Mouse (Mus musculus): Measurements from ENCODE around the gene Lgmn. TPM values are rescaled to one million over a fixed set of nuclear protein-coding genes. Genes with fewer than 3 reads are reported as not detected.

Lgmn gene
- total RNA-seq, 2 experiments from 2014 or later, result 117 to 127 TPM

DNA sequence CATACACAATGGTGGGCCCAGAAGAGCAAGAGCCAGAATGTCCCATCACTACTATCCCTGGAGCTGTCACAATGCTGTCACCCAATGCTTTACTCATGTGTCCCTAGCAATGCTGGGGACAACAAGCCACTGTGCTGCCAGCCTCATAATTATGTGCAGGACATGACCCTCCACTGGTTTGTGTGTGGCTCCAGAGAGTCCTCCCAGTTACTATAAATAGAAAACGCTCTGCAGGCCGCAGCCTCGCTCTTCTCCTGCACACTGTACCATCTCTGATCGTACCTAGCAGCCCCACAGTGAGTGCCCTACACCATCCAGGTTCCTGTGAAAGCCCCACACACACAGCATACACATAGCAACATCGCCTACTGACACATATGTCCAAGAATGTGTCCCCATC lies 1.7 kb downstream of the Lgmn start:
- intact Hi-C loops (cut with DNase I), result no loop called here
- no peak for DNase-seq (ENCODE audit: low spot score in 2 of 2)

DNA sequence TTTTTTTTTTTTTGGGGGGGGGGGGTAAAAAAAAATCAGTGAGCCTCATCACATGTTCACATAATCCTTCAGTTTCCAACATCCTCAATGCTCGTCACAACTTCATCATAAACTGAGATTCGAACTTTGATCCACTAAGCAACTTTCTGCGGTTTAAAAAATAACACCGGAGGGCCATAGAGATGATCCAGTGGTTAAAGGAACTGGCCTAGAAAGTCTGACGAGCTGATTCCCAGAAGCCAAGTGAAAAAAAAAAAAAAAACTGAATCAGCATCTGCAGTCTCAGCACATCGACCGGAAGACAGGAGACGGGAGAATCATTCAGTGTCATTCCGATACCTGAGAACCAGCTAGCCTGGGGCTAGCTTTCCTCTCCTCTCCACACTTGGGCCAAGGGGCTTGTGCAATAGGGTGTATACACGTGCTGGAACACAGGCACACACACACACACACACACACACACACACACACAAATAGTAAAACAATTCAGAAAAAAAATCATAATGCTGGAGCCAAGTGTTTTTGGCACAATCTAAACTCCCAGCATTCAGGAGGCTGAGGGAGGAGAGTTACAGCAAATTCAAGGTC lies 2.6 kb downstream of the Lgmn start:
- intact Hi-C loops (cut with DNase I), result no loop called here
- no peak for DNase-seq (ENCODE audit: low spot score in 2 of 2)

- no peak for DNase-seq (ENCODE audit: low spot score in 2 of 2)
- intact Hi-C loops (cut with DNase I), result no loop called here
Measured at GRCm38 (mm10) chr12:102434107-102434506, 5.5 kb downstream of the Lgmn start.

DNA sequence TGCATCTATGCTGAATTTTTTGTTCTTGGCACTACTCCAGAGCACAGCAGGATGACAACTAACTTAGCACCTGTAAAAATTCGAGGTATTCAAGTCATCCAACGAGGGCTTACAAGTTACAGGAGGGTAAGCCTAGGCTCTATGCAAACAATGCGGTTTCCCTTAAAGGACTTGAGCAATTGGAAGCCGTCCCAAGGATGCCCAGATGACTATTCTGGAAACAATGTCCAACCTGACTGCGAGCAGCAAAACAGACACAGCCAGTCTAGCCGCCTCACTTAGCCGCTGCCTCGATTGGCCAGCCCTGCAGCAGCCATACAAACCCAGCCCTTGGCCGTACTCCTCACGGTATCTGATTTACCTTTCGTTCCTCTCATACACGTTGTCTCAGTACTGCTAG lies 7.4 kb downstream of the Lgmn start:
- no peak for DNase-seq (ENCODE audit: low spot score in 2 of 2)
- intact Hi-C loops (cut with DNase I), result no loop called here

- no peak for DNase-seq (ENCODE audit: low spot score in 2 of 2)
- intact Hi-C loops (cut with DNase I), result no loop called here
Measured at GRCm38 (mm10) chr12:102430228-102430627, 9.4 kb downstream of the Lgmn start.

DNA sequence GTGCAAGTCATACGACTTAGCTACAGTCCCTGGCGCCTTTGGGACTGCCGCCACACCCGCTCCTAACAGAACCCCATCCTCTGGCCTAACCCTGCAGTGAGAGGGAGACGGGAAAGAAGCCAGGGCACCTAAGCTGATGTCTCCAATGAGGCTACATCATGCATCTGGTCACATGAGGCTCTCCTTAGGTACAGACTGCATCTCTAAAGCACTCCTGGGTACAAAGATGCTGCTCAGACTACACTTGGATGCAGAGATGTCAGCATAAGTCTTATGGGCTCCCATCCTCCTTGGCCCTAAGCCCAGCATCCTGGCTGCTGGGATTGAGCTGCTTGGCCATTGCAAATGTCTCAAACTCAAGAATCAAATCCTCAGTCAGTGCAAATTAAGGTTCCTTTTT lies 10.0 kb downstream of the Lgmn start:
- DNase-seq (ENCODE audit: low spot score in 2 of 2), result no peak
- intact Hi-C loops (cut with DNase I), result no loop called here

- intact Hi-C loops (cut with DNase I), result no loop called here
- DNase-seq (ENCODE audit: low spot score in 2 of 2), result no peak
Measured at GRCm38 (mm10) chr12:102426285-102426684, 13.3 kb downstream of the Lgmn start.

DNA sequence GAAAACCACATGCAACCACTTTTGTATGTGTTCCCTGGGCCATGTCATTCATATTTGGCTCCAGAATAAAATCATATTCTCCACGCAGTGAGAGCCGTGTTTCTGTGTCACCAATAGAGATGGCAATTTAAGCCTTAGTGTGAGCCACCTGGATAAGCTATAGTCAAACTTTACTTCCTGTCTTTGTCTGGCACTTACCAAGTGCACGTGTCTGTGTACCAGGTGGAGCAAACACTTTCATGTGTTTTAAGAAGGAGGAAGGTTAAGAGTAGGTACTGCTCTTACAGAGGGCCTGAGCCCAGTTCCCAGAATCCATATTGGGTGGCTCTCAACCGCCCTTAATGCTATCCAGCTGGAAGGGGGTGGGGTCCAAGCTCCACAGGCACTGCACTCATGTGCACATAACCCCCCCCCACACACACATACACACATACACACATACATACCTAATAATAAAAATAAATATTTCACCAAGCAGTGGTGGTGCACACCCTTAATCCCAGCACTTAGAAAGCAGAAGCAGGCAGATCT lies 14.5 kb downstream of the Lgmn start:
- no peak for DNase-seq (ENCODE audit: low spot score in 2 of 2)

GRCm38 (mm10) chr12:102424456-102424855 lies 15.2 kb downstream of the Lgmn start:
- no peak for DNase-seq (ENCODE audit: low spot score in 2 of 2)
- intact Hi-C loops (cut with DNase I), result no loop called here

More for the DNA sequence above, 14.5 kb downstream of the Lgmn start:
- intact Hi-C loops (cut with DNase I), result no loop called here

DNA sequence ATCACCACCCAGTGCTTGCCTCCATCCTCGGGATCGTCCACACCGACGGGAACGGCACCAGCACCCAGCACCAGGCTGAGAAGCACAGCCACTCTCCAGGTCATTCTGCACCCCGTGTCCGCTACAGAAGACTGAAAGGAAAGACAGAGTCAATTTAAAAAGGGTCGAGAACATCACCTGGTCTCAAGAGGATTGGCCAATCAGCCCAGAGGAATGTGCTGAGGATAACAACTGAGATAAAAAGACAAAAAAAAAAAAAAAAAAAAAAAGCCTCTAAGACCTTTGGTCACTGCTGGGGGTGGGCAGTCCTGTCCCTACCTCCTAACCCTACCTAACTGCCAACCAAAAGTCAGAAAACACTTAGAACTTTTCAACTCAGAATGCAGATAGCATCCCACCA lies 16.0 kb downstream of the Lgmn start:
- DNase-seq (ENCODE audit: low spot score in 2 of 2), result peak in 1 of 2 experiments; percentile 2

GRCm38 (mm10) chr12:102422623-102423320 lies 16.8 kb downstream of the Lgmn start:
- DNase-seq (ENCODE audit: low spot score in 2 of 2), result peak in 1 of 2 experiments; percentile 1
- intact Hi-C loops (cut with DNase I), result no loop called here

More for the DNA sequence above, 16.0 kb downstream of the Lgmn start:
- intact Hi-C loops (cut with DNase I), result no loop called here

GRCm38 (mm10) chr12:102422065-102422464 lies 17.5 kb downstream of the Lgmn start:
- peak in 1 of 2 experiments; percentile 59 for DNase-seq (ENCODE audit: low spot score in 2 of 2)
- intact Hi-C loops (cut with DNase I), result no loop called here

DNA sequence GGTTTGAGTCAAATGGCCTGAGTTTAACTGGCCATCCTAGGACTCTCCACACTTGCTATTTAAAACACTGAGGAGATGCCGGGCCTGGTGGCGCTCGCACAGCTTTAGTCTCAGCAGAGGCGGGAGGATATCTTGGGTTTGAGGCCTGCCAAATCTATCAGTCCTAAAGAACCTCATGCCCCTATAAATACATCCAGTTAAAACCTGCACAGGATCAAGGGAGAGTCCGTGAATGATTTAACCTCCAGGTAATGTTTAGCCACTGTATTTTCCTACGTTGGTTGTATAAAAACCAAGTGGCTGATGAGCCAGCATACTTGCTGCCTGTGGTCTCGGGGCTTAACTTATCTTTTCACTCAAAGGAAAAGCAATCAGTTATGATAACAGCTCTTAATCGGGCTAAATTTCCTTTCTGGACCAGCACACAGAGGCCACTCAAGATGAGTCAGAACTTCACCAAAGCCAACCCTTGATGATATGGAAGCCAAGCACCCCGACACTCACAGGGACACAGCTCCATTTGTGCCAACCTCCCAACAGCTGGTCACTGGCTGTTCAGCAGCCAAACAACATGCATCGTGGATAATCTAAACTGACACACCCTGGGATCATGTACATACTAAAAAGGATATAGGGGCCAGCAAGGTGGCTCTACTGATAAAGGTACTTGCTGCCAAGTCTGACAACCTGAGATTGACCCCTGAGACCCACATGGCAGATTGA lies 19.3 kb downstream of the Lgmn start:
- intact Hi-C loops (cut with DNase I), result no loop called here
- no peak for DNase-seq (ENCODE audit: low spot score in 2 of 2)

DNA sequence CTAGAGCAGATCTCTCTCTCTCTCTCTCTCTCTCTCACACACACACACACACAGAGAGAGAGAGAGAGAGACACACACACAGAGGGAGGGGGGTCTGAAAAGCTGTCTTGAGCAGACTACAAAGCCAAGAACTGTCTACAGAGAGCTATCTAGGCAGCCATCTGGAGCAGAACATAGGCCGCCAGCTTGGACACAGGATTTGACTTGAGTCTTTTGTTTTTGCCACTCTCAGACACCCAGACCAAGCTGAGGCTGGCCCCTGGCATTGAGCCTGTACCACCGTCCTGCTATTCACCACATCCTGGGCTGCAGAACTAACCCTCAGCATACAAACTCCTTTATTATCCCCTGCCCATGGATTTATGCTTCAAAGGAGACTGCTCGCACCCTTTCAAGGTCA lies 20.1 kb downstream of the Lgmn start:
- DNase-seq (ENCODE audit: low spot score in 2 of 2), result peak; percentile 39 to 55
- intact Hi-C loops (cut with DNase I), result no loop called here

DNA sequence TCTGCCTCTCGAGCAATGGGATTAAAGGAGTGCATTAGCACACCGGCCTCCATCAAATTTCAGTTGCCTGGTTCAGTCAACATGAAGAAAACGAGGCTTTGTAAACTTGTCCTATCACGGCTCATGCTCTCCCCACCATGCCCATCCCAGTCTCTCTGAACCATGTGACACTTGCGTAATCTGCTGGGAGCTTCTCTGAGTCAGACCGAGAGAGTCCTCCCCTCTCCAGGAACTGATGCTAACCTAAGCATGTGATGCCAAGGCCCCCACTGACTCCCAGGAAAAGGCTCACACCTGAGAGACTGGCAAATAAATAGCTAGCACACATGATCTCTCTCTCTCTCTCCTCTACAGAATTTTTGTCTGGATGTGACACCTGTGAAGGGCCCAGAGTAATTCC lies 21.9 kb downstream of the Lgmn start:
- intact Hi-C loops (cut with DNase I), result no loop called here

DNA sequence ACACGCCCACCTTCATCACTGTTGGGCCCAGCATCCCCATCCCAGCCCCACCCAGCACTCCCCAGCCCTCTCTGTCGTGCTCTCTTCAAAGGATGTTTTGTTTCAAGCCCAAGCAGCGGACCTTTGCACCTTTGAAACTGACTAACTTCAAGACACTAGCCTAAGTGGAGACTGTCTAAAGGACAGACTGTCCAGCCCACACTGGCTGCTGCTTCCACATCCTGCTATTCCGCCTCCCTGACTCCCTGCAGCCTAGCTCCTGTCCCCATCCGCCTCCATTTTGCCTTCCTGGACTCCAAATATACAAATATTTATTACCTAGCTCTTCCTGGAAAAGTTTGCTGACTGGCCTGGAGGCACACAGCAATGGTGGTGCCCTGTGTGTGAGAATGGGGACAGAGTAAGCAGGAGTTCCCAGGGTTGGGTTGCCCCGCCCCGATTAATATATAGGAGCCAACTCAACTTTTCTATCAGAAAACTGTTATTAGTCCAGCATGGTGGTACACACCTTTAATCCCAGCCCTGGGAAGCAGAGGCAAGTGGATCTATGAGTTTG lies 22.6 kb downstream of the Lgmn start:
- no peak for DNase-seq (ENCODE audit: low spot score in 2 of 2)
- intact Hi-C loops (cut with DNase I), result no loop called here

More for the DNA sequence above, 21.9 kb downstream of the Lgmn start:
- DNase-seq (ENCODE audit: low spot score in 2 of 2), result no peak

GRCm38 (mm10) chr12:102416391-102416837 lies 23.2 kb downstream of the Lgmn start:
- peak; percentile 32 to 54 for DNase-seq (ENCODE audit: low spot score in 2 of 2)
- intact Hi-C loops (cut with DNase I), result no loop called here

DNA sequence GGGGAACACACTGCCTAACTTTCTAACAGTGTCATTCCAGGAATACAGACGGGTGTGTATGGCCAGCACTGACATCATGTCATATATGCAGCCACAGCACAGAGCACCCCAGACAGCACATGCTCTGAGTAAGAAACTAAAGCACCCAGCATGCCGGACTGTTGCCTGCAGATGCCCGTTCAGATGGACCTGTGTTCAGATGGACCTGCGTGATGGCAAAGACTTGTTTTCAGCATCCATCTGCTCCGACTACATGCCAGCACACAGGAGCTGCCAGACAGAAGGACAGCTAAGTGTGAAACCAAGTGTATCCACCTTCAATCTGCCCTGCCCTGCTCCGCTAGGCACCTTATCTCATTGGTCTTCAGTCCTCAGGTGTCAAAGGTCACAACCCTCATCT lies 24.9 kb downstream of the Lgmn start:
- DNase-seq (ENCODE audit: low spot score in 2 of 2), result no peak
- intact Hi-C loops (cut with DNase I), result no loop called here

- intact Hi-C loops (cut with DNase I), result no loop called here
- no peak for DNase-seq (ENCODE audit: low spot score in 2 of 2)
Measured at GRCm38 (mm10) chr12:102413171-102413570, 26.4 kb downstream of the Lgmn start.

DNA sequence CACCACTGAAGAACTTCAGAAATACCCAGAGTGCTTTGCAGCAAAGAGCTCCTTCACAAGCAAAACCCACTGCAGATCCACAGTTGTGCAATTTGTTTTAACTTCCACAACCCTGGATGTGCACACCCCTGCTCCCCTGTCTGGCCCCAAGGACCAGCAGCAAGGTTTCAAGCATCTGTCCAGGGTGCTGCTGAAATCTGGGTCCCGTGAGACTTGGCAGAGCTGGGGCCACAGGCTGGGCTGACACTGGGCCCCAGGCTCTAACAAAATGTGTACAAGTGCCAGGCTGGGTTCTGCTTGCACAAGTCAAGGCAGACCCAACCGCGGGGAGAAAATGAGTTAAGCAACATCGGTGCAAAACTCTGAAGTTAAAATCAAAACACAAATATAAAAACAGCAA lies 41.0 kb downstream of the Lgmn start:
- intact Hi-C loops (cut with DNase I), result no loop called here
- no peak for DNase-seq (ENCODE audit: low spot score in 2 of 2)

Measured in left cerebral cortex, postnatal 14 days (tissue).